Mouse (Mus musculus) heart, embryonic 11.5 days (tissue): ENCODE measurements around the gene Cyp8b1. TPM values are rescaled to one million over a fixed set of nuclear protein-coding genes. Genes with fewer than 3 reads are reported as not detected.

Experiments
- polyA plus RNA-seq: library from polyadenylated mRNA; unstranded; fragments of >200 nt; fragmentation: Nextera tagmentation; extraction: Ambion mirVana; gene quantifications from 2 replicates; pipeline ENCODE4 v1.2.1, GENCODE M21; 2014

Gene Cyp8b1
- polyA plus RNA-seq, 1 experiment from 2014 or later = not detected

Other genes with a start within 250 kb of the Cyp8b1 start
- gene Sec22c, start 210.8 kb downstream of the Cyp8b1 start, polyA plus RNA-seq = 4.3 and 4.8 TPM in 2 replicates
- 153 and 161 TPM in 2 replicates for gene Ss18l2, start 206.0 kb downstream of the Cyp8b1 start, polyA plus RNA-seq
- 46.8 and 64.6 TPM in 2 replicates for gene Nktr, start 197.1 kb downstream of the Cyp8b1 start, polyA plus RNA-seq
- gene Zfp651, start 157.0 kb downstream of the Cyp8b1 start, polyA plus RNA-seq = 7.1 and 7.8 TPM in 2 replicates
- 0.59 and 0.84 TPM in 2 replicates for gene Klhl40, start 138.7 kb downstream of the Cyp8b1 start, polyA plus RNA-seq
- 3.6 and 4.8 TPM in 2 replicates for gene Hhatl, start 123.8 kb downstream of the Cyp8b1 start, polyA plus RNA-seq
- gene Ccdc13, start 76.8 kb downstream of the Cyp8b1 start, polyA plus RNA-seq = 0.23 TPM in 1 of 2 replicates, not detected in the other
- gene Higd1a, start 57.9 kb downstream of the Cyp8b1 start, polyA plus RNA-seq = 241 and 243 TPM in 2 replicates
- 0.10 TPM in 1 of 2 replicates, not detected in the other for gene Ackr2, start 17.9 kb downstream of the Cyp8b1 start, polyA plus RNA-seq
- 0.35 and 0.44 TPM in 2 replicates for gene Fam198a, start 34.7 kb upstream of the Cyp8b1 start, polyA plus RNA-seq
- 8.8 and 10.6 TPM in 2 replicates for gene Pomgnt2, start 80.8 kb upstream of the Cyp8b1 start, polyA plus RNA-seq
- gene Snrk, start 201.0 kb upstream of the Cyp8b1 start, polyA plus RNA-seq = 30.6 and 32.9 TPM in 2 replicates